Mouse (Mus musculus) forebrain, embryonic 11.5 days (tissue): ENCODE data around the gene Rnf8. TPM values are rescaled to one million over a fixed set of nuclear protein-coding genes. Genes with fewer than 3 reads are reported as not detected.
"Not testable (repeated sequence)": the region's sequence is repeated elsewhere in the genome, so short reads cannot be mapped to it uniquely, and the experiment has no call there.

Experiments used
- ATAC-seq: fragments of 200-750 bp; cut with Nextera tagmentation; replicated peaks from 2 replicates; pipeline ENCODE4 v1.8.0; 2017; ENCODE audit warnings: moderate TSS enrichment; ENCODE audit not compliant: low FRiP score
- DNase-seq: peaks from one replicate; pipeline ENCODE4 v3.0.0-alpha.2; 2017; ENCODE audit warnings: low spot score
- H3K27ac ChIP-seq: fragments of 300-500 bp; sonication (generic); 2 replicates; pipeline ENCODE4 v1.5.1; 2014; ENCODE audit warnings: low read depth, low read length
- H3K27me3 ChIP-seq: fragments of 300-500 bp; sonication (generic); 2 replicates; pipeline ENCODE4 v1.6.1; 2014; ENCODE audit warnings: mild to moderate bottlenecking, low read length, mixed read lengths; ENCODE audit not compliant: control insufficient read depth, insufficient read depth
- H3K36me3 ChIP-seq: fragments of 300-500 bp; sonication (generic); 2 replicates; pipeline ENCODE4 v1.6.1; 2014; ENCODE audit warnings: mild to moderate bottlenecking, low read length, moderate library complexity, mixed read lengths; ENCODE audit not compliant: control insufficient read depth, insufficient read depth
- H3K4me1 ChIP-seq: fragments of 300-500 bp; sonication (generic); replicated peaks from 2 replicates; pipeline ENCODE4 v1.6.1; 2014; ENCODE audit warnings: low read length, mixed read lengths; ENCODE audit not compliant: control insufficient read depth, insufficient read depth
- H3K4me2 ChIP-seq: fragments of 300-500 bp; sonication (generic); 2 replicates; pipeline ENCODE4 v1.6.1; 2014; ENCODE audit warnings: low read depth, mild to moderate bottlenecking, low read length, moderate library complexity, mixed read lengths; ENCODE audit not compliant: severe bottlenecking
- H3K4me3 ChIP-seq: fragments of 300-500 bp; sonication (generic); 2 replicates; pipeline ENCODE4 v1.5.1; 2014; ENCODE audit warnings: low read depth, low read length
- H3K9ac ChIP-seq: fragments of 300-500 bp; sonication (generic); 2 replicates; pipeline ENCODE4 v1.6.1; 2014; ENCODE audit warnings: low read length
- H3K9me3 ChIP-seq: fragments of 300-500 bp; sonication (generic); 2 replicates; pipeline ENCODE4 v1.6.1; 2016; ENCODE audit warnings: low read length, mixed read lengths; ENCODE audit not compliant: control insufficient read depth
- WGBS: fragments of 180-500 bp; shearing (Covaris S2); extraction: QIAGEN DNeasy Blood & Tissue Kit; methylation state at CpG from one replicate; pipeline ENCODE4 v1.1.7; 2014; 5-methylcytosine and 5-hydroxymethylcytosine counted together
- polyA plus RNA-seq: library from polyadenylated mRNA; unstranded; fragments of >200 nt; fragmentation: Nextera tagmentation; extraction: Ambion mirVana; gene quantifications from 2 replicates; pipeline ENCODE4 v1.2.1, GENCODE M21; 2014

Gene Rnf8
- polyA plus RNA-seq, 1 experiment from 2014 or later: 112 TPM

DNA sequence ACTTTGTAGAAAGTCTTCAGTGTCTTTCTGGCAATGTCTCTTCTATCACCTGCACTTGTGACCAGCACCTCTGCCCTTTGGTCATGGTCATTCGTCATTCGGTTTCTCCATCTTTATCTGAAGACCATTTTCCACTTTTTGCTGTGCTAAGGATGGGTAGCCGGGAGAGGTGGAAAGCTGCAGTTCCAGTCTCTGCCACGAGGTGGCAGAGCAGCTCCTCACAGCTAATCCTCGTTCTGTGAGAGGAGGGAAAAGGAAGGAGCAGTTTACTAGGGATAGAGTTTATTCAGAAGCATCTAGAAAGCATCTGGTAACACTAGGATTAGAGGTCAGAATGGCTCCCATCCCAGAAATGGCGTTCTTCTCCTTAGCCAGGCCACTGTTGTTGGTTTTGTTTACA lies 11.3 kb upstream of the Rnf8 start:
- no peak for ATAC-seq
- DNase-seq: peak; percentile 89

DNA sequence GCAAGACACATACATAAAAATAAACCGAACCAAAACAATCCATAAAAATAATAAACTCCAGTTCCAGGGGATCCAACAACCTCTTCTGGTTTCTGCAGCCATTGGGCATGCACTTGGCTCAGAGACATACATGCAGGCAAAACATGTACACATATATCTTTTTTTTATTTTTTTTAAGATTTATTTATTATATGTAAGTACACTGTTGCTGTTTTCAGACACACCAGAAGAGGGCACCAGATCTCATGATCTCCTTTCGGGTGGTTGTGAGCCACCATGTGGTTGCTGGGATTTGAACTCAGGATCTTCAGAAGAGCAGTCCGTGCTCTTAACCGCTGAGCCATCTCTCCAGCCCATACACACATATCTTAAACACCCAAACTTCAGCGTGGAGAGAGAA lies 1.1 kb upstream of the Rnf8 start:
- H3K4me2 ChIP-seq, H3K4me3 ChIP-seq, H3K27me3 ChIP-seq, H3K9me3 ChIP-seq, H3K36me3 ChIP-seq, DNase-seq, H3K27ac ChIP-seq, H3K4me1 ChIP-seq, ATAC-seq, H3K9ac ChIP-seq: not testable (repeated sequence)
- WGBS: 86% methylated on average over 5 of the region's 5 CpGs

More for the DNA sequence above, 11.3 kb upstream of the Rnf8 start:
- Histone ChIP-seq H3K4me3 (no peak overlapping the region), H3K36me3 (no peaks in the 10 kb centered on the region; the same call in 1 of the 2 replicates), H3K4me1 (no peaks in the 10 kb centered on the region), H3K27me3 (no peaks in the 10 kb centered on the region), H3K9me3 (no peaks in the 10 kb centered on the region), H3K9ac (no peak overlapping the region), H3K27ac (no peak overlapping the region), H3K4me2 (no peak overlapping the region)
- WGBS: 25% methylated on average over 6 of the region's 6 CpGs

DNA sequence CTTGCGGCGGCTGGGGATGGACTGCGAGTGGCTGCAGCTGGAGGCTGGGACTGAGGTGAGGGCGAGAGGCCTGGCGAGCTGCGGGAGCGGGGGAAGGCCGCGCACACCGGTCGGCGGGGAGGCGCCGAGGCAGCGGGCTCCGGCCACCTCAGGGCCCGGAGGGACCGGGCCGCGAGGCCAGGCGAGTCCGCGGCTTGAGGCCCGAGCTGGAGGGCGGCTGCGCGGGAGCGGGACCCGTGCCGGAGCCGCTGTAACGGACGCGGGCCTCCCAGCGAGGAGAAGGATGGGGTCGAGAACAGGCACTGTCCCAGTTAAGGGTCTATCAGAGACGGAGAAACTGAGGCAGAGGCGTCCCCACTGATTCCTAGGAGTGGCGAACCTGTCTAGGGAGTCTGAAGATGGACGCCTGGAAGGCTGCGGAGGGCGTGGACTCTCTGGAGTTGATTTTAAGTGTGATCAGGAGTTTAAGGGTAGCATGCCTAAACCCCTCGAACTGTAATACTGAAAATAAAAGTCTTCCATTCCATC lies 498 bp downstream of the Rnf8 start:
- H3K27ac ChIP-seq: peak overlapping the region; percentile 95
- H3K4me2 ChIP-seq: peak overlapping the region; percentile 89
- H3K36me3 ChIP-seq: no peaks in the 10 kb centered on the region; the same call in 1 of the 2 replicates
- H3K9ac ChIP-seq: peak overlapping the region; percentile 97
- H3K9me3 ChIP-seq: no peaks in the 10 kb centered on the region
- peaks cover 5% of the 10 kb centered on the region; the same call in 1 of the 2 replicates for H3K4me1 ChIP-seq
- DNase-seq (no peak), ATAC-seq (no peak; the same call in none of the 2 replicates)
- H3K27me3 ChIP-seq: no peaks in the 10 kb centered on the region
- peak overlapping the region; percentile 97 for H3K4me3 ChIP-seq
- WGBS: under 1% methylated on average over 43 of the region's 43 CpGs

DNA sequence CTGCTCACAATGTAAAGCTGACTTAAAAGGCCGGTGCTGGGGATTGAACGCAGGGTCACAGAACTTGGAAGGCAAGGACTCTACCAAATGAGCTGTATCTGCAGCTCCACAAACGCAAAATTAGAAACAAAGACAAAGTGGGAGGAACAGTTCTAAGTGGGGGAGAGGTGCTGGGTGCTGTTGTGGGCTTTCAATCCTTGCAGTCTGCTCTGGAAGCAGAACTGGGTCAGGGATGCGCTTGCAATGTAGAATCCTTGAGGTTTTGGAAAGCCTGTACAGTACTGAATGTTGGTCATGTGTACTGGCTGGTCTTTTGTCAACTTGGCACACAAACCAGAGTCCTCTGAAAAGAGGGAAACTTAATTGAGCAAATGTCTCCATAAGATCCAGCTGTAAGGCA lies 1.0 kb downstream of the Rnf8 start:
- no peaks in the 10 kb centered on the region for H3K9me3 ChIP-seq
- H3K27me3 ChIP-seq: no peaks in the 10 kb centered on the region
- peak overlapping the region; percentile 89 for H3K4me2 ChIP-seq
- peak overlapping the region; percentile 97 for H3K4me3 ChIP-seq
- peaks cover 5% of the 10 kb centered on the region; the same call in 1 of the 2 replicates for H3K4me1 ChIP-seq
- peak overlapping the region; percentile 97 for H3K9ac ChIP-seq
- 0 out of 2 replicates have a peak overlapping the region, but pooled peaks have one; percentile 95 for H3K27ac ChIP-seq
- 8% methylated on average over 4 of the region's 4 CpGs for WGBS
- ATAC-seq (no peak), DNase-seq (no peak)
- no peaks in the 10 kb centered on the region; the same call in 1 of the 2 replicates for H3K36me3 ChIP-seq

- ATAC-seq: no peak
- H3K4me1 ChIP-seq: peaks cover 5% of the 10 kb centered on the region; the same call in 1 of the 2 replicates
- no peak for DNase-seq
- no peak overlapping the region for H3K27ac ChIP-seq
- peaks cover 2% of the 10 kb centered on the region; the same call in 1 of the 2 replicates for H3K36me3 ChIP-seq
- 90% methylated on average over 3 of the region's 3 CpGs for WGBS
- no peaks in the 10 kb centered on the region for H3K9me3 ChIP-seq
- no peak overlapping the region for H3K4me2 ChIP-seq
- H3K9ac ChIP-seq: no peak overlapping the region
- H3K4me3 ChIP-seq: no peak overlapping the region
- H3K27me3 ChIP-seq: no peaks in the 10 kb centered on the region
These were observed 4.6 kb downstream of the Rnf8 start for GRCm38 (mm10) chr17:29619231-29619630.

DNA sequence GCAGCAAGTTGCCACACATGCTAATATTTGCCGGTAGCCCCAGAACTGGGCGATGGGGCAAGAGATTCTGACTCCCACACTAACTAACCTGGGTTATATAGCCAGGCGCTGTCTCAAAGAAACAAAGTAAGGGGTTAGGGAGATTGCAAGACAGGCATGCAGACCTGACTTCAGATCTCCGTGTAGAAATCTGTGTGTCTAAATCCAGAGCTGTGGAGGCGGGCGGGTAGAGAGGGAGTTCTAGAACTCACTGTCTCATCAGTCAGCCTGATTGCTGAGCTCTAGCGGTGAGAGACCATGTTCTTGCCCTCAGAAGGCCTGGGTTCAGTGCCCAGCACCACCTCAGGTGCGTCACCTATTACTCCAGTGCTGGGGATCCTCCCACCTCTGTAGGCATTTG lies 8.9 kb downstream of the Rnf8 start:
- Histone ChIP-seq H3K27me3 (no peaks in the 10 kb centered on the region), H3K4me3 (no peak overlapping the region), H3K36me3 (peaks cover 12% of the 10 kb centered on the region), H3K4me2 (no peak overlapping the region), H3K4me1 (no peaks in the 10 kb centered on the region), H3K27ac (no peak overlapping the region), H3K9me3 (no peaks in the 10 kb centered on the region), H3K9ac (no peak overlapping the region)
- 97% methylated on average over 8 of the region's 8 CpGs for WGBS
- no peak for ATAC-seq
- DNase-seq: no peak

DNA sequence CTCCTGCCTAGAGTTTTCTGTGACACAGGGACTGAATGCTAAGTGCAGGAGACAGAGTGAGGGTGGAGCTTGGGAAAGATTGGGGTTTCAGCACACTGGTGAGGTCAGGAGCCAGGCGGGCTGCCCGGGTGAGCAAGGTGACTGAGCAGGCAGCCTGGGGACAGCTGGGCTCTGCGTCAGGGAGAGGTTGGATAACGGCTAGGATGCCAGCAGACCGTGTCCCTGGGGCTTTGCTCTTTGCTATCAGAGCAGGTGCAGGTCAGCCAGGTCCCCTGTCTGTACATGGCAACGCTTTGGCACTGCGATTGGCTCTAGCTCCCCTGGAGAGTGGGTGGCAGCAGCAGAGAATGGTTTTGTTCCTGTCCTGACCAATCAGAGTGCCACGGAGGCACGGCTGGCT lies 12.7 kb downstream of the Rnf8 start:
- Histone ChIP-seq H3K9me3 (no peaks in the 10 kb centered on the region), H3K27me3 (no peaks in the 10 kb centered on the region), H3K9ac (no peak overlapping the region), H3K4me3 (no peak overlapping the region), H3K36me3 (peaks cover 19% of the 10 kb centered on the region), H3K4me2 (no peak overlapping the region), H3K27ac (no peak overlapping the region), H3K4me1 (no peaks in the 10 kb centered on the region)
- no peak for ATAC-seq
- DNase-seq: no peak
- WGBS: 90% methylated on average over 9 of the region's 9 CpGs

DNA sequence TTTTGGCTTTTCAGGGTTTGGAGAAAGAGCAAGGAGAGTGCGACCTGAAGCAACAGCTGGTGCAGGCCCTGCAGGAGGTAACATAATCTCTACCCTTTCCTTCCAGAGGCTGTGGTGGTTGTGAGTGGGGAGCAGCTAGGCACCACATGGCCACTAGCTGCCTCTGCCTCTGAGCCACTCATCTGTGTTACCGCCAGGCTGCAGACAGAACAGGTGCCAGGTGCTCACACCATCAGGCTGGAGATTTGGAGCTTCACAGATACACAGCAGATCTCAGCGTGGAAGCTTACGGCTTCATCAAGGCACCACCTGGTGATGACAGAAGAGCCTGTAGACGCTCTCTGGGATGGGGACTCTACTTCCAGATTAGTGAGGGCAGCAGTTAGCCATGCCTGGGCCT lies 14.4 kb downstream of the Rnf8 start:
- Histone ChIP-seq H3K27ac (no peak overlapping the region), H3K9ac (no peak overlapping the region), H3K36me3 (peaks cover 19% of the 10 kb centered on the region), H3K4me1 (no peaks in the 10 kb centered on the region), H3K27me3 (no peaks in the 10 kb centered on the region), H3K9me3 (no peaks in the 10 kb centered on the region), H3K4me3 (no peak overlapping the region), H3K4me2 (no peak overlapping the region)
- no peak for ATAC-seq
- no peak for DNase-seq
- WGBS: 90% methylated on average over 5 of the region's 5 CpGs

DNA sequence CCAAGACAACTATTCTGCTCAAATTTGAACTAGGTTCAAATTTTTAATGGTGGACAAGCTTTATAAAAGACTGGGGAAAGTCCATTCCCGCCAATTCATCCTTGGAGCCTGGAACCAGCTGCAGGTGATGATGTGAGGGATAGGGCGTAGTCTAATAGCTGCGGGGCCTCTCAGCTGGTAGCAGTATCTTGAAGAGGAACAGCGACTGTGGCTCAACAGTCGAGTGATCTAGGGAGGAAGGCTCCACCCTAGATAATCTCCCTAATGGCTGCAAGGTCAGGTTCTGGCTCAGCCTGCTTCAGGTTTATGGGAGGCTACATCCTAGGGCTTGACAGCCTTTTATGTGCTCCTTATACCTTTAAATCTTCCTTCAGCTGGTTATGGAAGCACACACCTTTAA lies 15.0 kb downstream of the Rnf8 start:
- no peak overlapping the region for H3K27ac ChIP-seq
- no peak overlapping the region for H3K4me3 ChIP-seq
- DNase-seq: no peak
- no peak for ATAC-seq
- no peaks in the 10 kb centered on the region for H3K9me3 ChIP-seq
- no peaks in the 10 kb centered on the region for H3K27me3 ChIP-seq
- no peaks in the 10 kb centered on the region for H3K4me1 ChIP-seq
- no peak overlapping the region for H3K9ac ChIP-seq
- H3K4me2 ChIP-seq: no peak overlapping the region
- H3K36me3 ChIP-seq: peaks cover 19% of the 10 kb centered on the region
- 90% methylated on average over 5 of the region's 5 CpGs for WGBS
